Mouse (Mus musculus): ENCODE data around the gene Rhoq. TPM values are rescaled to one million over a fixed set of nuclear protein-coding genes. Genes with fewer than 3 reads are reported as not detected.

The Rhoq gene
- polyA plus RNA-seq, 1 experiment: 19.3 TPM

- TF ChIP-seq CTCF (IDR thresholded peaks at IDR 0.05; ENCODE audit: borderline replicate concordance, extremely low read depth, insufficient read depth, insufficient read length): no peak
- TF ChIP-seq POLR2A (IDR thresholded peaks at IDR 0.05; ENCODE audit: borderline replicate concordance, extremely low read depth, insufficient read depth, insufficient read length, poor library complexity, severe bottlenecking): no peak
- DNase-seq (ENCODE audit: low read depth): peak; percentile 94
These were observed 25.3 kb upstream of the Rhoq start for GRCm38 (mm10) chr17:86937497-86938155.

DNA sequence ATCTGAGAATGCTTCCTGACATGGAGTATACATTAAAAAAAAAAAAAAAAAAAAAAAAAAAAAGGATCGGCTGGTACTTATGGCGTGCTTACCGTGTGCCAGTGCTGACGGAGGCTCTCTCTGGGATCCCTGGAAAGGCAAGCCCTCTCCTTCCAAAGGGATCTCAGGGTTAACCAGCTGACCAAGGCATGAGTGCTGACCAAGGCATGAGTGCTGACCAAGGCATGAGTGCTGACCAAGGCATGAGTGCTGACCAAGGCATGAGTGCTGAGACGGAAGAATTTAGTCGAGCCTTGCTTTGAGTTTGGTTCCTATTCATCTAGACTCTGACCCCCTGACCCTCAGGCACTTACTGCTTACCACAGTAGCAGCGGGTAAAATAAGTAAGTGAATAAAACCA, 24.2 kb upstream of the Rhoq start:
- DNase-seq (ENCODE audit: low read depth): no peak
- no peak for TF ChIP-seq POLR2A (IDR thresholded peaks at IDR 0.05; ENCODE audit: borderline replicate concordance, extremely low read depth, insufficient read depth, insufficient read length, poor library complexity, severe bottlenecking)
- no peak for TF ChIP-seq CTCF (IDR thresholded peaks at IDR 0.05; ENCODE audit: borderline replicate concordance, extremely low read depth, insufficient read depth, insufficient read length)

- TF ChIP-seq CTCF (IDR thresholded peaks at IDR 0.05; ENCODE audit: borderline replicate concordance, extremely low read depth, insufficient read depth, insufficient read length) (no peak), POLR2A (IDR thresholded peaks at IDR 0.05; ENCODE audit: borderline replicate concordance, extremely low read depth, insufficient read depth, insufficient read length, poor library complexity, severe bottlenecking) (no peak)
These were observed 20.8 kb upstream of the Rhoq start for GRCm38 (mm10) chr17:86942112-86942511.

DNA sequence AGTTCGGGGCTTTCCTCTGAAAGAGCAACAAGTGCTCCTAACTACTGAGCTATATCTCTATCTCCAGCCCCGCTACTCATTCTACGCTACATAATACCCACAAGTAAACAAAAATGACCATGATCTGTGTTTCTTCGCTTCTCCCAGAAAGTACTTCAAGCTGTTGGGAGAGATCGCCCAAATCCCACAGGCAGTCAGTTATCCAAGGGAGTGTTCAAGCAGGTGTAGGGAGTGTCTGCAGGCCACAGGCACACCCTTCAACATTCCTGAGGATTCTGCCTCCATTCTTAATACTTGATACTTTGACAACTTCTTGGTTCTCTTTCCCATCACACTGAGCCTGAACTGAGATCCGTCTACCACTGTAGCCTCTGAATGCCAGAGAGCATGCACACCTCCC, 19.7 kb upstream of the Rhoq start:
- DNase-seq (ENCODE audit: low read depth): no peak

More at GRCm38 (mm10) chr17:86942112-86942511, 20.8 kb upstream of the Rhoq start:
- DNase-seq (ENCODE audit: low read depth): no peak

GRCm38 (mm10) chr17:86946078-86946477, 16.8 kb upstream of the Rhoq start:
- DNase-seq (ENCODE audit: low read depth): no peak
- TF ChIP-seq CTCF (IDR thresholded peaks at IDR 0.05; ENCODE audit: borderline replicate concordance, extremely low read depth, insufficient read depth, insufficient read length): no peak
- no peak for TF ChIP-seq POLR2A (IDR thresholded peaks at IDR 0.05; ENCODE audit: borderline replicate concordance, extremely low read depth, insufficient read depth, insufficient read length, poor library complexity, severe bottlenecking)

More for the DNA sequence above, 19.7 kb upstream of the Rhoq start:
- TF ChIP-seq CTCF (IDR thresholded peaks at IDR 0.05; ENCODE audit: borderline replicate concordance, extremely low read depth, insufficient read depth, insufficient read length): no peak
- no peak for TF ChIP-seq POLR2A (IDR thresholded peaks at IDR 0.05; ENCODE audit: borderline replicate concordance, extremely low read depth, insufficient read depth, insufficient read length, poor library complexity, severe bottlenecking)

DNA sequence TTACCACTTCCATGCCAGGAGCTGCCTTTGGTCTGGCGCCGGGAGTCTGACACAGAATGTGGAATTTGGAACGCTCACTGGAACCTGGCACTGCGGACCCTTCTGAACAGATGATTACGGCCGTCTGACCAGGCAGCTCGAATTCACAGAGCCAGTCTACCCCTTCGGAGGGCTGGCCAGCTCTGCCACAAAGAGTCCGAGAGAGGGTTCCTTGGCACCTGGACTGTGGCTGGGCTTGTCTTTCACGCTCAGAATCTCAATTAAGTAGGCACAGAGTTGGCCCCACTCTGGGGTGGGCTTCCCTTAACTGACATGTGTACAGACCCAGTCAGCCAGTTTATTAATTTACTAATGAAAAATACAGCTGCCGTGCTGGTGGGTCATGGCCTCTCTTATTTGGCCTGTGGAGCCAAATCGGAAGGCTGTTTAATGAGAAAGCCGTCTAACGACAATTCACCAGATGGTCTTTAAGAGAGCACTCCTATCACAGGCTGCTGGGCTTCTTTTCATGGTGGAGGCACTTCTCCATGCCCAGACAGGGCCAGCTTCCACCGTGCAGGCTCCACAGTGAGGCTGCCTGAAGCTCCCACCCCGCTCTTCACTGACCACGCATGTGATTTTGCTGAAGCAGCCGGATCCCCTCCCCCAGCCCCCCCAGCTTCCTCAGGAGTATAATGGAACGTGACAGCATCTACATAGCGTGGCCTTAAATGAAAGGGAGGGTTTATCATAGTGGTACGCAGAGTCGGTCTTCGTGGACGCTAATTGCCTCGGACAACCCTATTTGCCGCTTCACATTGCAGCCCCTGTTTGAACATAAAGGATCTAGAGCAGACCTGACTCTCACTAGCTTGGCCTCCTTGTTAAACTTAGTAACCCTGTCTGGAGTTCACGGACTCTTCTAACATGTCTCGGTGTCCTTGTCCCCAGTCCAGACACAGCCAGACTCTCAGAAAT, 14.8 kb upstream of the Rhoq start, which contains the start of gene Atp6v1e2:
TSS of gene Atp6v1e2 (minus strand) at position 58 of the 957 bp plus-strand sequence.
- TF ChIP-seq CTCF (IDR thresholded peaks at IDR 0.05; ENCODE audit: borderline replicate concordance, extremely low read depth, insufficient read depth, insufficient read length) (no peak), POLR2A (IDR thresholded peaks at IDR 0.05; ENCODE audit: borderline replicate concordance, extremely low read depth, insufficient read depth, insufficient read length, poor library complexity, severe bottlenecking) (no peak)
- DNase-seq (ENCODE audit: low read depth): peak; percentile 89

- DNase-seq (ENCODE audit: low read depth): peak; percentile 17
- TF ChIP-seq CTCF (IDR thresholded peaks at IDR 0.05; ENCODE audit: borderline replicate concordance, extremely low read depth, insufficient read depth, insufficient read length) (no peak), POLR2A (IDR thresholded peaks at IDR 0.05; ENCODE audit: borderline replicate concordance, extremely low read depth, insufficient read depth, insufficient read length, poor library complexity, severe bottlenecking) (no peak)
These were observed 14.1 kb upstream of the Rhoq start for GRCm38 (mm10) chr17:86948801-86949200.

DNA sequence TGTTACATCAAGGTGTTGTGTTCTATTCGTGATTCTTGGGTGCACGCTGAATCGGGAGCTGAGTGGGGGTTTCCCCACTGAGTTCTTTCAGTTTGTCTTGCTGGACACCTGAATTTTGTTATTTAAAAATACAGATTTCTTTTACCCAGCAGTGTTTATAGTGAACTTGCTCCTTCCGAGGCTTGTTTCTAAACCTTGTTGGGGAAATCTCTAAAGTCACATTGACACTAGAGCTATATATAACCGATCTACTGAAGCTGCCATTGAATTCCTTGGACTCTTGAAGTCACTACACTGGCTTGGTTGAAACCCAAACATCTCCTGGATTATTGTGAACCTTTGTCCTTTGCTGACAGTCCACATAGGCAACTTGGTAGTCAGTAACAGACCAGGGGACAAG, 5.6 kb upstream of the Rhoq start:
- TF ChIP-seq CTCF (IDR thresholded peaks at IDR 0.05; ENCODE audit: borderline replicate concordance, extremely low read depth, insufficient read depth, insufficient read length): no peak
- no peak for TF ChIP-seq POLR2A (IDR thresholded peaks at IDR 0.05; ENCODE audit: borderline replicate concordance, extremely low read depth, insufficient read depth, insufficient read length, poor library complexity, severe bottlenecking)
- no peak for DNase-seq (ENCODE audit: low read depth)

DNA sequence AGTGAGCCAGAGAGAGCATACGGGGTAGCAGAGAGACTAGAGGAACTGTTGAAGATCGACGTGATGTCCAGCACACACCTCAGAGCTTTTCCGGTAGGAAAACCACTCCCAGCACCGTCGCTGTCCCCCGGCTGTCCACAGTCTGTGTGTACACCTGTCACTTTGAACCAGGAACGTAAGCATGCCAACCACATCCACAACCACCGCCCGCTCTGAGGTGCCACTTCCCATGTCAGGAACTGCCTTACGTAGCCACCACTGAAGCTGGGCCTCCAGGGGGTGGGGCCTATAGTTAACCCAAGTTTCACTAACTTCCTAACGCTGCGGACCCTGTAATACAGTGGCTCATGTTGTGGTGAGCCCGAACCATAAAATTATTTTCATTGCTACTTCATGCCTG, 4.9 kb upstream of the Rhoq start:
- no peak for TF ChIP-seq CTCF (IDR thresholded peaks at IDR 0.05; ENCODE audit: borderline replicate concordance, extremely low read depth, insufficient read depth, insufficient read length)
- no peak for TF ChIP-seq POLR2A (IDR thresholded peaks at IDR 0.05; ENCODE audit: borderline replicate concordance, extremely low read depth, insufficient read depth, insufficient read length, poor library complexity, severe bottlenecking)
- DNase-seq (ENCODE audit: low read depth): no peak

- no peak for DNase-seq (ENCODE audit: low read depth)
- TF ChIP-seq POLR2A (IDR thresholded peaks at IDR 0.05; ENCODE audit: borderline replicate concordance, extremely low read depth, insufficient read depth, insufficient read length, poor library complexity, severe bottlenecking) (no peak), CTCF (IDR thresholded peaks at IDR 0.05; ENCODE audit: borderline replicate concordance, extremely low read depth, insufficient read depth, insufficient read length) (no peak)
These were observed 1.5 kb upstream of the Rhoq start for GRCm38 (mm10) chr17:86961301-86961841.

GRCm38 (mm10) chr17:86962297-86962893, 487 bp upstream of the Rhoq start:
- DNase-seq (ENCODE audit: low read depth): peak; percentile 95
- peak; percentile 77 for TF ChIP-seq CTCF (IDR thresholded peaks at IDR 0.05; ENCODE audit: borderline replicate concordance, extremely low read depth, insufficient read depth, insufficient read length)
- no peak for TF ChIP-seq POLR2A (IDR thresholded peaks at IDR 0.05; ENCODE audit: borderline replicate concordance, extremely low read depth, insufficient read depth, insufficient read length, poor library complexity, severe bottlenecking)
